Comparison of ENCODE assay signal across 9 mouse cellular contexts in genomic region chr10:17522026-17522541, GRCm38 (mm10).
DNase-seq lines count a peak whose midpoint lies in the region; ATAC-seq and TF ChIP-seq lines count a peak whose summit lies in the region.
"Had no signal": no experiment of that assay in that cellular context is flagged by ENCODE, and none has a peak within 500 bp of the region (broad histone marks: within the 10 kb centered on the region; RNA-seq: fewer than 3 reads in every experiment).

No protein-coding gene starts in this region.

- H3K4me1 ChIP-seq in liver, adult 2 months (ENCODE audit: control insufficient read depth, insufficient read depth, low read length): peaks cover 2% of the 10 kb centered on the region; the same call in 1 of the 2 replicates
- H3K4me1 ChIP-seq in liver, embryonic 12.5 days: 0 out of 2 replicates have a peak, but pooled peaks cover 8% of the 10 kb centered on the region
- H3K4me1 ChIP-seq in forebrain, embryonic 13.5 days: no peaks in the 10 kb centered on the region
- H3K4me1 ChIP-seq: midbrain, embryonic 12.5 days had no signal

- DNase-seq in liver, adult 2 months (ENCODE audit: extremely low read depth, low read depth, low spot score): peak; percentile 65
- peak; percentile 40 for DNase-seq in cerebellum, adult 11-12 months
- DNase-seq in gastrocnemius, postnatal 14 days: peak; percentile 78
- DNase-seq in kidney, postnatal 10 days: peak; percentile 70
- peak; percentile 55 for DNase-seq in lung, postnatal 14 days

- no peak overlapping the region for H3K4me2 ChIP-seq in liver, embryonic 12.5 days
- H3K4me2 ChIP-seq in forebrain, embryonic 13.5 days: no peak overlapping the region
- H3K4me2 ChIP-seq: midbrain, embryonic 12.5 days had no signal

- H3K9me3 ChIP-seq in liver, embryonic 12.5 days (replicated peaks): no peaks in the 10 kb centered on the region
- no peaks in the 10 kb centered on the region for H3K9me3 ChIP-seq in forebrain, embryonic 13.5 days (replicated peaks)
- H3K9me3 ChIP-seq: midbrain, embryonic 12.5 days had no signal

- H3K27me3 ChIP-seq in liver, adult 2 months (ENCODE audit: control insufficient read depth, insufficient read depth, low read length): no peaks in the 10 kb centered on the region
- no peaks in the 10 kb centered on the region for H3K27me3 ChIP-seq in liver, embryonic 12.5 days (replicated peaks)
- H3K27me3 ChIP-seq in forebrain, embryonic 13.5 days: no peaks in the 10 kb centered on the region
- H3K27me3 ChIP-seq: midbrain, embryonic 12.5 days had no signal

- no peak overlapping the region for H3K27ac ChIP-seq in liver, adult 2 months (replicated peaks; ENCODE audit: insufficient read depth, low read depth, low read length)
- H3K27ac ChIP-seq in liver, embryonic 12.5 days: no peak overlapping the region
- no peak overlapping the region for H3K27ac ChIP-seq in forebrain, embryonic 13.5 days
- H3K27ac ChIP-seq: midbrain, embryonic 12.5 days had no signal

- no peak for TF ChIP-seq POLR2A in liver, adult 2 months (IDR thresholded peaks at IDR 0.05; ENCODE audit: extremely low read depth, insufficient read depth, low read length)

- TF ChIP-seq CTCF in liver, adult 2 months (IDR thresholded peaks at IDR 0.05; ENCODE audit: low read depth, low read length): no peak

- intact Hi-C loops in gastrocnemius, postnatal 14 days (cut with DNase I; ENCODE audit: low total_unique reads): no loop called here

- no peak for ATAC-seq in liver, embryonic 12.5 days
- ATAC-seq in activated CD4-positive, CD25-positive, alpha-beta regulatory T cell, adult 4 months: no peak
- no peak for ATAC-seq in forebrain, embryonic 13.5 days

- no peak overlapping the region for H3K4me3 ChIP-seq in liver, adult 2 months (ENCODE audit: insufficient read depth, low read depth, low read length)
- H3K4me3 ChIP-seq in liver, embryonic 12.5 days: no peak overlapping the region
- no peak overlapping the region for H3K4me3 ChIP-seq in forebrain, embryonic 13.5 days
- H3K4me3 ChIP-seq: midbrain, embryonic 12.5 days had no signal

- WGBS in liver, adult 2 months: 8% methylated on average over 5 of the region's 5 CpGs
- 19% methylated on average over 5 of the region's 5 CpGs for WGBS in liver, embryonic 12.5 days (ENCODE audit: insufficient replicate concordance)
- WGBS in forebrain, embryonic 13.5 days: 43% methylated on average over 5 of the region's 5 CpGs

- no peaks in the 10 kb centered on the region for H3K36me3 ChIP-seq in liver, adult 2 months (ENCODE audit: control insufficient read depth, insufficient read depth, low read length)
- no peaks in the 10 kb centered on the region for H3K36me3 ChIP-seq in liver, embryonic 12.5 days
- H3K36me3 ChIP-seq in forebrain, embryonic 13.5 days (ENCODE audit: poor library complexity, severe bottlenecking): no peaks in the 10 kb centered on the region
- H3K36me3 ChIP-seq: midbrain, embryonic 12.5 days had no signal

- no peak overlapping the region for H3K9ac ChIP-seq in liver, adult 2 months (ENCODE audit: low read depth, low read length)
- no peak overlapping the region for H3K9ac ChIP-seq in liver, embryonic 12.5 days
- H3K9ac ChIP-seq in forebrain, embryonic 13.5 days: no peak overlapping the region
- H3K9ac ChIP-seq: midbrain, embryonic 12.5 days had no signal

- no peaks in the 10 kb centered on the region for H3K79me2 ChIP-seq in liver, adult 2 months (ENCODE audit: control insufficient read depth, insufficient read depth, low read length)
